Mouse (Mus musculus) neural tube, embryonic 10.5 days (tissue): ENCODE measurements at regions not wholly inside any gene's neighbourhood (a gene's known extent, or its start where the extent isn't known, plus 50 kb on each side); places are given as distances from the start of the nearest gene placed in this dataset.

Experiments used
- DNase-seq: peaks from one replicate; pipeline ENCODE4 v3.0.0-alpha.2; 2017; ENCODE audit warnings: low spot score; ENCODE audit errors: extremely low spot score

GRCm38 (mm10) chr5:51841763-51842162 is 274.2 kb upstream of the Ppargc1a start:
- DNase-seq = no peak

DNA sequence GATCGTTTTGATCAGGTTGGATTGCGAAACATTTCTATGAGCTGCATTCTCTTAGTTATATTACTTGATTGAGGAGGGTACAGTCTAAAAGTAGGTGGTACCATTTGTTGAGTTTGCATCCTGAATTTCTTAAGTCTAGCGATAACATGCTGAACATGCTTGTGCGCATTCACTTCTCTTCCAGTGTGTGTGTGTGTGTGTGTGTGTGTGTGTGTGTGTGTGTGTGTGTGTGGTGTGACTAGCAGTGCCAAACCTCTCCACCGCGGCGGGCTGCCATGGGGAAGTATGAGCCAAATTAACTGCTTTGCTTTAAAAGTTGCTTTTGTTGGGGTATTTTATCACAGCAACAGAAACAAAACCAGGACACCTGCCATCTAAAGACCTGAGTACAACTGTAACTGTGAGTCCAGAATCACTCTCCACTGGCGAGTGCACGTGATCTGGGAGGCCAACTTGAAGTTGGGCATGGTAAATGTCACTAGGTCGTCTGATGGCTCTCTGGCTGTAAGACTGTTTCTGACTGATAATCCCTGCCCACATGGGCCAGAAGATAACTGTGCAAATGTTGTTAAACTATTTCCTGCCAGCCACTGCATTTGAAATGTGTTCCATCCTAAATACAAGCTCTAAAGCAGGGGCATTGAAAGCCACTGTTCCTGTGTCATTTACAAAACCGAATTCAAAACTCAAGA is 273.3 kb upstream of the Ppargc1a start:
- no peak for DNase-seq

- DNase-seq = no peak
Measured at GRCm38 (mm10) chr5:51839292-51839691, 271.8 kb upstream of the Ppargc1a start.

GRCm38 (mm10) chr5:51830551-51830950 is 263.0 kb upstream of the Ppargc1a start:
- DNase-seq = no peak

- no peak for DNase-seq
Measured at GRCm38 (mm10) chr5:51830015-51830414, 262.5 kb upstream of the Ppargc1a start.

DNA sequence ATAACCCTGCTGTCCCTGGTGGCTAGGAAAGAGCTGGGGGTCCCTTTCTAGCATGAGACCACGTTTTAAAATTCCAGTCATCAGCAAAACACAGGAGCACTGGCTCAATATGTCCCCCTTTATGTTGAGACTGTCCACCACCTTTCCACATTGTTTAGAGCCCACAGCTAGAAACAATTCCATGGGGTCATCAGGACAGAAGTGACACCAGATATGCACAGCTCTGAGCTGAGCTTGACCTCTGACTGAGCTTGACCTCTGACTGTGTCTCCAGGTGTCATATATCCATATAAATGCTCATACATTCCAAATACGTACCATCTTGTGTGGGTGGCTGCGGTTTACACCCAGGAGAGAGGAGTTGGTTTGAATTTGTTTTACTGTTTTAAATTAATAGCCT is 262.1 kb upstream of the Ppargc1a start:
- DNase-seq = no peak

DNA sequence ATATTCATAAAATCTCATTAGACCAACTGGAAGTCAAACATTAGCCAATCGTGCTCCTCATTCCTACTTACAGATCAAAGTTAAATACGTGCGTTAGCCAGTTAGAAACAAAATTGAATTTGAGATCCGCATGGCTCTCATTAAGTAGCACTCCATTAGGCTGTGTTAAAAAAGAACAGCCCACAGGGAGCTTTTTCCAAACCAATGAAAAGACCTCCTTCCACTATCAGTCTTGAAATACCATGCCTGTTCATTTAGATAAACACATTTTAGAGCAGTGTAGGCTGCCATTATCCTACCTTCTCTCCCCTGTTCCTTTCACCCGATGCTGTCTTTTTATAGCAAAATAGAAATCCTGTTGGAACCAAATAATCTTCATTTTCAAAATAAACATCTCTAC is 261.5 kb upstream of the Ppargc1a start:
- no peak for DNase-seq

DNA sequence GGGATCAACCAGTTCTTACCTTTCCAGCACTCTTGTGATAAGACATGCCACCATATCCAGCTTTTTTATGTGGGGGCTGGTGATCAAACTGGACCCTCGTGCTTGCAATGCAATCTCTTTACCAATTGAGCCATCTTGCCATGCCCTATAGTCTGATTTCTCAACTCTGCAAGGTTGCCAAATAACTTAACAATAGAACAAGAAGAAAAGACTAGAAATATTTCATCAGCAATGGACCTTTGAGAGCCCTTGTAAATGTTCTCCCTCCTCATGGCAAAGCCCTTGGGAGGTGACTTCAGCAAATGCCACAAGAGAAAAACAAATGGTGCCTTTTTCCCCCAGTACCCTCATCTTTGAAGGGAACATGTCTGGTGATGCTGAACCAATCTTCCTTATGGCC is 258.7 kb upstream of the Ppargc1a start:
- no peak for DNase-seq

DNA sequence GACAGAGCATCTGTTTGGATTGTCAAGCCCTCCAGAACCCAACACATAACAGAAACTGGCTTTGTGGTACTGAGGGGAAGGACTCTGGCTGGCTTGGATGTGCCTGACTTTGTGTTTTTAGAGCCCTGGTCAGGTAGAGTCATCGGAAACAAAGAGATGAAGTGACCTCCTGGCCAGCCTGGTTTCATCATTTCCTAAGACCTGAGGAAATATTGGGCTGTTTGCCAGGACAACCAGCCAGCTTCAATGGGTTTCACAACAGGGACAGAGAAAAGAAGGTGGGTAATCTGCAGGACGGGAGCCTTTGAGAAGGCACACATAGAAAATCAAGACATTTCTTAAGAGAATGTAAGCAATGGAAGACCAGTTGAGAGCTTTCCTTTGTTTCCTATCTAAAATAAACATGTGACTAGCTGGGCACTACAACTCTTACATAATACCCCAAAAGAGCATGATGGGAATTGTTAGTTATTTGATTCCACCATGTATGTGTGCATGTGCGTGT is 258.1 kb upstream of the Ppargc1a start:
- no peak for DNase-seq

GRCm38 (mm10) chr5:51824731-51825130 is 257.2 kb upstream of the Ppargc1a start:
- DNase-seq = no peak

GRCm38 (mm10) chr5:51823657-51824056 is 256.1 kb upstream of the Ppargc1a start:
- DNase-seq = no peak

GRCm38 (mm10) chr5:51816258-51816657 is 248.7 kb upstream of the Ppargc1a start:
- no peak for DNase-seq

DNA sequence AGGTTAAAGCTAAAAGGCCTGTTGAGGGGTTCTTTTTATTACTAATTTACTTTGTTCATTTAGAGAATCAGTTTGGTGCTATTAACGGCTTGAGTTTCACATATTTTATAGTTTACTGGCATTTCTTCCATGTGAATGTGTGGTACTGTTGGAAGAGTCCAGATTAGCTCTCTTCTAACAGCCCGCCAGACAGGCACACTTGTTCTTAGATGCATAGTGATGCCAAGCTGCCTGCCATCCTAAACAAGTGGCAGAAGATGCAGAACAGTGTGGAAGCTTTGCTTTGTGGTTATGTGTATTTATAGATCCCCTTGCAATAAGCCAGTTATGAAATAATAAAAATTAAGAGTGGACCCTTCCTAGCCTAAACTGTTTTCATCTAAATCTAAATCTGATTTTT is 244.2 kb upstream of the Ppargc1a start:
- no peak for DNase-seq

- no peak for DNase-seq
Measured at GRCm38 (mm10) chr5:51801486-51801885, 234.0 kb upstream of the Ppargc1a start.

DNA sequence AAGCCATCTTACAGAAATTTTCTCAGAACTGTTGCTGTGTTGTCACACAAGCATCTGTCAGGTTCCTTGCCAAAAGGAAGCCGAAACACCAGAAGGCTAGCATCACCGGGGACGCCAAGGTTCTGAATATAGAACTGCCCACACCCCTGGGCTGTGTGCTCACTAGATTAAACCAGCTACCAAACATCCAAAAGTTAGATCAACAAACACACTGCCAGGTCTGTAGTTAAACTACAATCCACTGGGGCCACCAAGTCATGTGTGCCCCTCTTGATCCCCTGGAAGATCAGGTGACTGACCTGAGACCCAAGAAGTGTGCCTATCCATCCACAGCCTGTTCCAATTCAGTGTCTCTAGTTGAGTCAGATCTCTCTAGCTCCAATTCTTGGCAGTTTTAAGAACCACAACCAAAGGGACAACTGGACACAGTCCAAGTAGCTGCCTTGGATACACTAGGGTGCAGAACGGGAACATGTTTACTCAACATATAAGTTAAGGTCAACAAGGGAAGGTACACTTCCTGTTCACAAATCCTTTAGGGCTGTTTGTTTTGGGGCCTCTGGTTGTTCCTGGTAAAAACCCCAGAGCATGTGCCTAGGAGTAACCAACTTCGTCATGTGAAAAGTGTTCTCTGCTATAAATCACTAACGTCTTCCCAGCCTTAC is 232.0 kb upstream of the Ppargc1a start:
- no peak for DNase-seq

GRCm38 (mm10) chr5:51794097-51794496 is 226.6 kb upstream of the Ppargc1a start:
- DNase-seq = no peak

DNA sequence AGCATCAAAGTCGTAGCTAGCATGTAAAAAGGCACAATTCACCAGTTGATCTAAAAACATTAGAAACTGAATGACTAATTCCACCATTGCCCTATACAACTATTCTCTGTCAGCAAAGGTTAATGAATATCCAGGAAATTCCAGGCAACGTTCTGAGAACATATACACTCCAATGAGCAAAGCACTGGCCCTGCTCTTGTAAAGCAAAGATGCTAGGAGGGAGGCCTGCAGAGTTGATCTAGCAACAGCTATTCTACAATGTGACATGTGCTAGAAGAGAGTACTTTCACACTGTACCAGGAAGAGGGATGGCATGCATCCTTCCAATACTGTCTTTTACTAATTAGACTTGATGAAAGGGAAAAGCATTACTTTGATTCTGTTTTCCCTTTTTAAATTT is 225.4 kb upstream of the Ppargc1a start:
- DNase-seq = no peak

DNA sequence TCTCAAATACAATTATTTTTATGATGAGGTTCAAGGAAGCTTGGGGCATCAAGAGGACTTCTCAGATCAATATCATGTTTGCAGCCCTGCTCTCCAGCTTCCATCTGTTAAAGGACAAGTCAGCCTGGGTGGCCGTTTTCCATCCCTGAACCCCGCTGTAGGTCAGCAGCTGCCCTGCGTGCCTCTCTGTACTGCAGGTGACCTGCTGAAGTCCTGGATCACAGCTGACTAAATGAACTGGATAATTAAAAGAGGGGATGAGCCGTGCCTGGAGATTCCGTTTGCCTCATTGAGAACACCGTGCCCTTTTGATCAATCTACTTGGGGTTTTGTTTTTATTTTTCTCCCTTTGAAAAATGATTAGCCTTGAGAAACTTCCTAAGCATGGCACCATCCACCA is 221.2 kb upstream of the Ppargc1a start:
- DNase-seq = no peak

GRCm38 (mm10) chr5:51783523-51783922 is 216.0 kb upstream of the Ppargc1a start:
- no peak for DNase-seq

GRCm38 (mm10) chr5:51783099-51783498 is 215.6 kb upstream of the Ppargc1a start:
- no peak for DNase-seq

DNA sequence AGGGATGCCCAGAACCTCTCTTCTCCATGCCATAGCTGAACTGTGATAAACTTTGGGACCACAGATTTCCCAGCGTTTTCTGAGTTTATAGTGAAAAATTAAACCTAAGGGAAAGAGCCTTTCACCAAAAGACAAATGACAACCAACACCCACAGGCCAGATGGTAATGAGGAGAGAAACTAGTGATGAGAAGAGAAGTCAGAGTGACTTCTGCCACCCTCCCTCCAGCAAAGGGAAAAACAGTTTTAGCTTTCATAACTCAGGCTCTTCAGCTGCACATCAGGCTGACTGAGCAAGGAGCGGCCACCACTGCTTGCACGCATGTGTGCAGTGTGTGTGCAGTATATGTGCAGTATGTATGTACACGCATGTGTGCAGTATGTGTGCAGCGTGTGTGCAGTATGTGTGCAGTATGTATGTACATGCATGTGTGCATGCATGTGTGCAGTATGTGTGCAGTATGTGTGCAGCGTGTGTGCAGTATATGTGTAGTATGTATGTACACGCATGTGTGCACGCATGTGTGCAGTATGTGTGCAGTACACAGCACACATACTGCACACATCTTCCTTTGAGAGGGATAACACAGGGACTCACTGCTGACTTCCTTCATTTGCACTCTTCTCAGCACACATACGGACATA is 208.1 kb upstream of the Ppargc1a start:
- no peak for DNase-seq

GRCm38 (mm10) chr5:51771655-51772054 is 204.1 kb upstream of the Ppargc1a start:
- no peak for DNase-seq

DNA sequence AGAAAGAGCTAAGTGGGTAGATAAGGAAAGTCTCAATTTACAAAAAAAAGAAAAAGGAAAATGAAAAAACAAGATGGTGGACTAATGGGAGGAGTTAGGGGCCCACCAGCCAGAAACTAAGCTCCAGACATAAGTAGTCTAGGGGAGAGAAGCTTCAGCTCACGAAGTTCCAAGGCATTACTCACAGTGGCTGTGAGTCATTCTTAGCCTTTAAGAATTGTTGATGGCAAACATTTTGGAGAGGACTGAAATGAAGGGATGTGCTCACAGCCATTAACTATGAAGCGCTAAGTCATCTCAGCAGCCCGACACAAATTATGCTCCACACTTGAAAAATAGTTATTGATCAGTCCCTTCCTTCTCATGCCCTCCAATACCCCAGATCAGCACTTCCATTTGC is 198.6 kb upstream of the Ppargc1a start:
- DNase-seq = no peak
